Mouse (Mus musculus) midbrain, embryonic 11.5 days (tissue): ENCODE measurements around the gene Idh3b. TPM values are rescaled to one million over a fixed set of nuclear protein-coding genes. Genes with fewer than 3 reads are reported as not detected.

Source experiments
- ATAC-seq: fragments of 200-750 bp; cut with Nextera tagmentation; 2 replicates; pipeline ENCODE4 v1.8.0; 2017; ENCODE audit warnings: moderate TSS enrichment, moderate library complexity; ENCODE audit not compliant: low FRiP score
- DNase-seq: peaks from one replicate; pipeline ENCODE4 v3.0.0; 2015; ENCODE audit warnings: low spot score; ENCODE audit errors: missing footprints
- H3K27ac ChIP-seq: fragments of 300-500 bp; sonication (generic); 2 replicates; pipeline ENCODE4 v1.5.1; 2014; ENCODE audit warnings: low read depth, low read length
- H3K27me3 ChIP-seq: fragments of 300-500 bp; sonication (generic); 2 replicates; pipeline ENCODE4 v1.6.1; 2014; ENCODE audit warnings: mild to moderate bottlenecking, low read length, moderate library complexity, mixed read lengths; ENCODE audit not compliant: control insufficient read depth, insufficient read depth
- H3K36me3 ChIP-seq: fragments of 300-500 bp; sonication (generic); 2 replicates; pipeline ENCODE4 v1.6.1; 2014; ENCODE audit warnings: mild to moderate bottlenecking, low read length, moderate library complexity, mixed read lengths; ENCODE audit not compliant: control insufficient read depth, insufficient read depth
- H3K4me1 ChIP-seq: fragments of 300-500 bp; sonication (generic); 2 replicates; pipeline ENCODE4 v1.6.1; 2014; ENCODE audit warnings: low read length; ENCODE audit not compliant: control insufficient read depth, insufficient read depth
- H3K4me2 ChIP-seq: fragments of 300-500 bp; sonication (generic); 2 replicates; pipeline ENCODE4 v1.6.1; 2014; ENCODE audit warnings: mild to moderate bottlenecking, moderate library complexity
- H3K4me3 ChIP-seq: fragments of 300-500 bp; sonication (generic); 2 replicates; pipeline ENCODE4 v1.5.1; 2014; ENCODE audit warnings: low read depth, low read length
- H3K9ac ChIP-seq: fragments of 300-500 bp; sonication (generic); 2 replicates; pipeline ENCODE4 v1.6.1; 2014; ENCODE audit warnings: low read length
- H3K9me3 ChIP-seq: fragments of 300-500 bp; sonication (generic); 2 replicates; pipeline ENCODE4 v1.6.1; 2016; ENCODE audit warnings: low read length; ENCODE audit not compliant: control insufficient read depth
- WGBS: fragments of 180-500 bp; shearing (Covaris S2); extraction: QIAGEN DNeasy Blood & Tissue Kit; methylation state at CpG from one replicate; pipeline ENCODE4 v1.1.7; 2014; 5-methylcytosine and 5-hydroxymethylcytosine counted together
- polyA plus RNA-seq: library from polyadenylated mRNA; unstranded; fragments of >200 nt; fragmentation: Nextera tagmentation; extraction: Ambion mirVana; gene quantifications from 2 replicates; pipeline ENCODE4 v1.2.1, GENCODE M21; 2014

The Idh3b gene
- polyA plus RNA-seq, 1 experiment from 2014 or later, result 150 TPM

DNA sequence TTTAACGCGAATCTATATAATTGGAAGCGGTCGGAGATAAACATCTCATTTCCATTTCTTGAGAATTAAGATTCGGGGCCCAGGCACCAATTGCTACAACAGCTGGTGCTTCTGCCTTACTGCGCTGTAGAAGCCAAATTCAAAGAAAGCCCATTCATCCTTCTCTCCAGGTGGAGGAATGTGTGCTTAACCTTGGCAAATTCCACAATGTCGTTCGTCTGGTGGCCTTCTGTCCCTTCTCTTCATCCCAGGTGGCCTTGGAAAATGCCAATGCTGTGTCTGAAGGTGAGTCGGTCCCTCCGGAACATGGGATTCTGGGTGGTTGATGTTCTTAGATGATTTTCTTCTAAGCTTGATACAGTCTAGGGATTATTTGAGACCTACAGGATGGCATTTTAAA is 9.5 kb downstream of the Idh3b start:
- Histone ChIP-seq H3K36me3 (peaks cover 36% of the 10 kb centered on the region), H3K4me3 (peak overlapping the region; percentile 91), H3K27me3 (no peaks in the 10 kb centered on the region), H3K4me2 (peak overlapping the region; percentile 90), H3K9me3 (no peaks in the 10 kb centered on the region), H3K9ac (peak overlapping the region; percentile 96), H3K27ac (peak overlapping the region; percentile 86), H3K4me1 (peaks cover 20% of the 10 kb centered on the region)
- ATAC-seq, result no peak
- 4% methylated on average over 10 of the region's 10 CpGs for WGBS
- DNase-seq, result no peak

- Histone ChIP-seq H3K9ac (peak within 1 kb of the TSS; percentile 96), H3K9me3 (no peaks in the 10 kb centered on the region), H3K36me3 (peaks cover 33% of the 10 kb centered on the region), H3K4me1 (peaks cover 20% of the 10 kb centered on the region), H3K27me3 (no peaks in the 10 kb centered on the region), H3K27ac (peak within 1 kb of the TSS; percentile 86), H3K4me2 (peak within 1 kb of the TSS; percentile 90), H3K4me3 (peak within 1 kb of the TSS; percentile 91)
- DNase-seq, result peak; percentile 100
- under 1% methylated on average over 68 of the region's 68 CpGs for WGBS
- peak; percentile 97 for ATAC-seq
Measured at GRCm38 (mm10) chr2:130274149-130274861, 10.0 kb downstream of the Idh3b start, which contains the start of gene Nop56. TSS of gene Nop56 (plus strand) at chr2:130274430.

- no peaks in the 10 kb centered on the region for H3K9me3 ChIP-seq
Measured at GRCm38 (mm10) chr2:130273732-130274131, 10.6 kb downstream of the Idh3b start.

DNA sequence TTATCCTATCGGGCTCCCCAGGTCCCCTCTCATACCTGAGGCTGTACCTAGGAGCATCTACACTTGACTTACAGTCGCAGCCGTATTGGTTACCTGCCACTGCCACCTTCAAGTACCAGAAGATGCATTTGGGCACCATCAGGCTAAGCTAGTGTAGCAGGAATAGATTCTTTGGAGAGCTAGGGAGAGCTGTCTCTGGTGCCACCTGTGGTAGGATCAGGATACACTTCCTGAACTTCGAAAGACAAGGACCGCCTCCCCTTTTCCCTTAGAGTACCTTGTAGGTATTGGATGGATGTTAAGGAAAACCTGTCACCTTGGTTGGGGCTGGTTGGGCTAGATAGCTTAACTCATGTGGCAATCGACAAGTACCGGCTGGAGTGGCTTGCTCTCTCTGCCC is 16.3 kb downstream of the Idh3b start:
- no peak overlapping the region for H3K9ac ChIP-seq
- H3K27ac ChIP-seq, result no peak overlapping the region
- ATAC-seq (no peak), DNase-seq (no peak)
- no peak overlapping the region for H3K4me2 ChIP-seq
- H3K4me3 ChIP-seq, result no peak overlapping the region
- no peaks in the 10 kb centered on the region for H3K9me3 ChIP-seq
- peaks cover 1% of the 10 kb centered on the region for H3K4me1 ChIP-seq
- no peaks in the 10 kb centered on the region for H3K27me3 ChIP-seq
- WGBS, result 70% methylated on average over 7 of the region's 7 CpGs
- no peaks in the 10 kb centered on the region for H3K36me3 ChIP-seq

More at GRCm38 (mm10) chr2:130273732-130274131, 10.6 kb downstream of the Idh3b start:
- Histone ChIP-seq H3K36me3 (peaks cover 32% of the 10 kb centered on the region), H3K27me3 (no peaks in the 10 kb centered on the region), H3K9ac (peak overlapping the region; percentile 96), H3K4me3 (peak overlapping the region; percentile 91), H3K4me2 (peak overlapping the region; percentile 90), H3K27ac (peak overlapping the region; percentile 86; the same call in 1 of the 2 replicates), H3K4me1 (peaks cover 20% of the 10 kb centered on the region)
- WGBS, result 2% methylated on average over 14 of the region's 14 CpGs
- ATAC-seq, result no peak; the same call in 1 of the 2 replicates
- DNase-seq, result no peak

GRCm38 (mm10) chr2:130265520-130265919 is 18.8 kb downstream of the Idh3b start:
- Histone ChIP-seq H3K4me2 (no peak overlapping the region), H3K27ac (no peak overlapping the region), H3K9me3 (no peaks in the 10 kb centered on the region), H3K27me3 (no peaks in the 10 kb centered on the region), H3K4me3 (no peak overlapping the region), H3K36me3 (no peaks in the 10 kb centered on the region), H3K9ac (no peak overlapping the region), H3K4me1 (no peaks in the 10 kb centered on the region)
- ATAC-seq (no peak), DNase-seq (no peak)
- WGBS, result 83% methylated on average over 1 of the region's 1 CpGs

DNA sequence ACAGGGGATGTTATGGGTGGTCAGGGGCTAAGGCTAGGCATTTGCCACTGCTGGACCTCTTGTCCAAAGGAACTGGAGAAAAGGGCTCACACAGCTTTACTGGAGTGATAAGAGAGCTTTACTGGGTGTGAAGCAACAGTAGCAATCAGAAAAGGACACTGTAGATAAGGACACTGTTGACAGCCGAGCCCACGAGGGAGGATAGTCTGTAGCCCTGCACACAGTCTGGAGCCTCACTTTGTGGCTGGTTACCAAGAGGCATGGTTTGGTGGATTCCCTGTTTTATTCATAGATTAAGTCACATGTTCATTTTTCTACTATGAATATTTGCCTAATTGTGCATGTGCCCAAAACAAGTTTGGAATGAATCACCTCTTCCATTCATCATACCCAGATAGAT is 21.9 kb downstream of the Idh3b start:
- Histone ChIP-seq H3K27ac (no peak overlapping the region), H3K4me3 (no peak overlapping the region), H3K9me3 (no peaks in the 10 kb centered on the region), H3K4me1 (no peaks in the 10 kb centered on the region), H3K36me3 (no peaks in the 10 kb centered on the region), H3K4me2 (no peak overlapping the region), H3K27me3 (no peaks in the 10 kb centered on the region), H3K9ac (no peak overlapping the region)
- WGBS, result 87% methylated on average over 2 of the region's 2 CpGs
- ATAC-seq (no peak), DNase-seq (no peak)

DNA sequence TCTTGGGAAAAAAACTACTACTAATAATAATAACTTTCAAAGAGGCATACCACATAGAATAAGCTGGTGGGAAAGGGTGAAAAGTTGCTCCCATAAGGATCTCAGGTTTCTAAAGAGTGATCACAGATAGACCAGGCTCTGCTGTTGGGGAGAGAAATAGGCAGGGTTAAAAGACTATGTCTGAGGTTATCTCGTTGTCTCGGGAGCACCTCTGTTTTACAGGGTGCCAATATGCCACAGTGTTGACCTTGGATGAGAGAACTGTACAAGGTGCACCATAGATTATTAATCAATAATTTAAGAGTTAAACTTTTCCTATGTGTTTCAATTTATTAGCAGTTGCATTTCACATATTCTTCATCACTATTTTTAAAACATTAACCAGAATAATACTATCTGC is 22.4 kb downstream of the Idh3b start:
- Histone ChIP-seq H3K9me3 (no peaks in the 10 kb centered on the region), H3K27ac (no peak overlapping the region), H3K4me1 (no peaks in the 10 kb centered on the region), H3K4me2 (no peak overlapping the region), H3K27me3 (no peaks in the 10 kb centered on the region), H3K4me3 (no peak overlapping the region), H3K36me3 (no peaks in the 10 kb centered on the region), H3K9ac (no peak overlapping the region)
- DNase-seq, result no peak
- ATAC-seq, result no peak
- WGBS, result 88% methylated on average over 2 of the region's 2 CpGs

GRCm38 (mm10) chr2:130260822-130261221 is 23.5 kb downstream of the Idh3b start:
- ATAC-seq (no peak), DNase-seq (no peak)
- Histone ChIP-seq H3K36me3 (no peaks in the 10 kb centered on the region), H3K27ac (no peak overlapping the region), H3K27me3 (no peaks in the 10 kb centered on the region), H3K4me3 (no peak overlapping the region), H3K4me1 (no peaks in the 10 kb centered on the region), H3K9me3 (no peaks in the 10 kb centered on the region), H3K9ac (no peak overlapping the region), H3K4me2 (no peak overlapping the region)
- 87% methylated on average over 4 of the region's 4 CpGs for WGBS

DNA sequence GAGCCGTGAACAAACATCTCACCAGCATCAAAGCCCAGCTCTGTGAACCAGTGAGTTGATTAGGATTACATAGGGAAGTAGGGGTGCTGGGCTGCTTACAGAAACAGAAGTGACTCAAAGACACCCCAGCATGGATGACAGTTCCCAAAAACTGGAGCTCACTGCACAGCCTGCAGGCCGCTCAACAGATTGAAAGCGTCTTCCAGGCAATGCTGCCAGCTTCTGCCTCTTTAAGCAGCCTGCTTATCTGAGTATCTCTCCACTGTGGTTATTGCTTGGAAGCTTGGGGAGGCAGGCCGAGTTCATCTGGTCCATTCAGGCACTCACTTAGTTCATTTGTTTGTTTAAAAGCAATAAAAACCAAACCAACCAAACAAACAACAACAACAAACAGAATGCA is 27.6 kb downstream of the Idh3b start:
- no peaks in the 10 kb centered on the region for H3K27me3 ChIP-seq
- WGBS, result 88% methylated on average over 4 of the region's 4 CpGs
- H3K36me3 ChIP-seq, result no peaks in the 10 kb centered on the region
- H3K4me1 ChIP-seq, result no peaks in the 10 kb centered on the region
- no peak for ATAC-seq
- H3K9ac ChIP-seq, result no peak overlapping the region
- H3K4me3 ChIP-seq, result no peak overlapping the region
- H3K9me3 ChIP-seq, result no peaks in the 10 kb centered on the region
- no peak overlapping the region for H3K4me2 ChIP-seq
- no peak for DNase-seq
- H3K27ac ChIP-seq, result no peak overlapping the region
